9 mouse cellular contexts compared by ENCODE assay signal in genomic region chr6:28537851-28538527, GRCm38 (mm10).
DNase-seq lines count a peak whose midpoint lies in the region; ATAC-seq and TF ChIP-seq lines count a peak whose summit lies in the region.
"Had no signal": no experiment of that assay in that cellular context is flagged by ENCODE, and none has a peak within 500 bp of the region (broad histone marks: within the 10 kb centered on the region; RNA-seq: fewer than 3 reads in every experiment).

No protein-coding gene starts in this region.

- H3K27ac ChIP-seq in embryonic facial prominence, embryonic 14.5 days (replicated peaks; ENCODE audit: low read depth, low read length): no peak overlapping the region
- H3K27ac ChIP-seq in gastrocnemius, adult 2 months: no peak overlapping the region
- H3K27ac ChIP-seq: limb, embryonic 12.5 days had no signal

- intact Hi-C loops in gastrocnemius, adult 2 months (cut with DNase I): no loop called here

- H3K36me3 ChIP-seq in embryonic facial prominence, embryonic 14.5 days (ENCODE audit: control insufficient read depth, insufficient read depth, low read length): peaks cover 16% of the 10 kb centered on the region

- no peak overlapping the region for H3K4me3 ChIP-seq in embryonic facial prominence, embryonic 14.5 days (ENCODE audit: low read depth, low read length)
- no peak overlapping the region for H3K4me3 ChIP-seq in gastrocnemius, adult 2 months
- H3K4me3 ChIP-seq in lung, adult 2 months (replicated peaks; ENCODE audit: extremely low read depth, low read depth, low read length): no peak overlapping the region
- H3K4me3 ChIP-seq: limb, embryonic 12.5 days had no signal

- DNase-seq in embryo, embryonic 10 days (ENCODE audit: low spot score): peak; percentile 41
- DNase-seq in embryo, embryonic 9.5 days (ENCODE audit: extremely low spot score): no peak
- DNase-seq in embryonic facial prominence, embryonic 14.5 days (ENCODE audit: low spot score): peak; percentile 49
- DNase-seq in layer of hippocampus, postnatal 25 days (ENCODE audit: extremely low spot score in 1 of 2, low spot score in 1 of 2): peak; percentile 49 to 54
- peak; percentile 57 for DNase-seq in retina, embryonic 14.5 days (ENCODE audit: low spot score)
- DNase-seq in gastrocnemius, adult 2 months: no peak
- no peak for DNase-seq in lung, adult 2 months
- no peak for DNase-seq in thymus, adult 18-20 months

- H3K27me3 ChIP-seq in embryonic facial prominence, embryonic 14.5 days (replicated peaks; ENCODE audit: control insufficient read depth, insufficient read depth, low read length): no peaks in the 10 kb centered on the region
- H3K27me3 ChIP-seq: limb, embryonic 12.5 days had no signal

- no peak overlapping the region for H3K9ac ChIP-seq in embryonic facial prominence, embryonic 14.5 days (ENCODE audit: low read depth, low read length)
- H3K9ac ChIP-seq: limb, embryonic 12.5 days had no signal

- no peaks in the 10 kb centered on the region for H3K4me1 ChIP-seq in embryonic facial prominence, embryonic 14.5 days (ENCODE audit: control insufficient read depth, insufficient read depth, low read length)
- H3K4me1 ChIP-seq in lung, adult 2 months (ENCODE audit: control insufficient read depth, insufficient read depth, low read length): no peaks in the 10 kb centered on the region
- H3K4me1 ChIP-seq: limb, embryonic 12.5 days had no signal

- TF ChIP-seq CTCF in gastrocnemius, adult 2 months (IDR thresholded peaks at IDR 0.05): no peak
- no peak for TF ChIP-seq CTCF in lung, adult 2 months (IDR thresholded peaks at IDR 0.05; ENCODE audit: insufficient read depth, low read length)

- no peak overlapping the region for H3K4me2 ChIP-seq in embryonic facial prominence, embryonic 14.5 days (ENCODE audit: low read depth, low read length)
- H3K4me2 ChIP-seq: limb, embryonic 12.5 days had no signal

- WGBS in embryonic facial prominence, embryonic 14.5 days: 64% methylated on average over 10 of the region's 10 CpGs
- WGBS in lung, adult 2 months: 68% methylated on average over 10 of the region's 10 CpGs

- ATAC-seq in embryonic facial prominence, embryonic 14.5 days (ENCODE audit: low read depth): 0 out of 2 replicates have a peak, but pooled peaks have one; percentile 22

- H3K9me3 ChIP-seq in embryonic facial prominence, embryonic 14.5 days (ENCODE audit: control insufficient read depth, low read length): no peaks in the 10 kb centered on the region
- H3K9me3 ChIP-seq: limb, embryonic 12.5 days had no signal

- no peak for TF ChIP-seq POLR2A in lung, adult 2 months (IDR thresholded peaks at IDR 0.05; ENCODE audit: borderline replicate concordance, extremely low read depth, low read depth, low read length)

Comparison
In these comparisons a context has a peak if more than half of its experiments do, and no peak if none do; other contexts are left out.
1. DNase-seq: peak in embryo, embryonic 10 days (single experiment), embryonic facial prominence, embryonic 14.5 days (single experiment), layer of hippocampus, postnatal 25 days (2 of 2) and retina, embryonic 14.5 days (single experiment); none in embryo, embryonic 9.5 days (single experiment), gastrocnemius, adult 2 months (single experiment), lung, adult 2 months (single experiment) and thymus, adult 18-20 months (0 of 2).